Mouse (Mus musculus): ENCODE measurements around the gene Tsga13. TPM values are rescaled to one million over a fixed set of nuclear protein-coding genes. Genes with fewer than 3 reads are reported as not detected.

Gene Tsga13
- 0.22 and 0.23 TPM in 2 replicates for polyA plus RNA-seq (2015; fragmentation: Nextera tagmentation; extraction: Ambion mirVana)

DNA sequence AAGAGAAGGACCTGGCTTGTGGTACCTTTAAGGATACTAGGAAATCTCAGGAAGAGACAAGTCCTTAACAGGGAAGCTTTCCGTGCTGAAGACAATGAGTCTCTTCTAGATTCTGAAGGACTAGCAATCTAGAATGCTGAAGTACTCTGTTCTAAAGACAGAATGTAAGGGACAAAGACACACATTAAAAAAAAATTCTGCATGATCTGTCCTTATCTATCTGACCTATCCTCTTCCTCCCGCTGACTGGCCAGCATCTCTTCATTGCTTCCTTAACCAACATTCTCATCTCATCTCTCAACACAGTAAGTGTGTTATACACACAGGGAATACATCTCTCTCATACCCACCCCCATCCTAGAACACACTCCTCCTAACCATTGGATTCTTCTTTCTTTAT lies at the start of gene Tsga13:
Gene Tsga13, minus strand, starts transcription at position 101 of the 400 bp plus-strand sequence.
- Histone ChIP-seq H3K36me3 (ENCODE audit: control insufficient read depth, insufficient read depth, low read length) (no peaks in the 10 kb centered on the region), H3K9me3 (ENCODE audit: control insufficient read depth, low read length) (no peaks in the 10 kb centered on the region), H3K27me3 (ENCODE audit: control insufficient read depth, insufficient read depth, low read length) (no peaks in the 10 kb centered on the region), H3K4me1 (replicated peaks; ENCODE audit: control insufficient read depth, insufficient read depth) (no peaks in the 10 kb centered on the region), H3K4me2 (replicated peaks; ENCODE audit: low read depth) (no peak within 1 kb of the TSS), H3K4me3 (ENCODE audit: low read depth, low read length) (no peak within 1 kb of the TSS), H3K9ac (ENCODE audit: low read length) (no peak within 1 kb of the TSS), H3K27ac (replicated peaks) (no peak within 1 kb of the TSS)
- no peak for ATAC-seq (ENCODE audit: low FRiP score, low TSS enrichment)
- no peak for DNase-seq (ENCODE audit: low spot score)
- TF ChIP-seq CTCF (IDR thresholded peaks at IDR 0.05; ENCODE audit: low read depth): no peak
- no peak for TF ChIP-seq EP300 (optimal IDR thresholded peaks at IDR 0.05)
- WGBS: 87% methylated on average over 2 of the region's 2 CpGs

GRCm38 (mm10) chr6:30958736-30959540 lies 43.6 kb upstream of the Tsga13 start, which contains the start of gene Klf14:
Klf14 (minus strand) TSS chr6:30959078.
- ATAC-seq (ENCODE audit: low FRiP score, low TSS enrichment) (peak; percentile 38; the same call in 1 of the 2 replicates), DNase-seq (ENCODE audit: low spot score) (peak; percentile 52)
- Histone ChIP-seq H3K4me1 (replicated peaks; ENCODE audit: control insufficient read depth, insufficient read depth) (no peaks in the 10 kb centered on the region), H3K4me2 (replicated peaks; ENCODE audit: low read depth) (peak within 1 kb of the TSS; percentile 79), H3K9ac (ENCODE audit: low read length) (peak within 1 kb of the TSS; percentile 31; the same call in 1 of the 2 replicates), H3K9me3 (ENCODE audit: control insufficient read depth, low read length) (peaks cover 18% of the 10 kb centered on the region), H3K36me3 (ENCODE audit: control insufficient read depth, insufficient read depth, low read length) (no peaks in the 10 kb centered on the region), H3K27me3 (ENCODE audit: control insufficient read depth, insufficient read depth, low read length) (peaks cover 10% of the 10 kb centered on the region), H3K27ac (replicated peaks) (no peak within 1 kb of the TSS), H3K4me3 (ENCODE audit: low read depth, low read length) (peak within 1 kb of the TSS; percentile 60)
- 2% methylated on average over 75 of the region's 75 CpGs for WGBS
- TF ChIP-seq EP300 (optimal IDR thresholded peaks at IDR 0.05) (no peak), CTCF (IDR thresholded peaks at IDR 0.05; ENCODE audit: low read depth) (no peak)

DNA sequence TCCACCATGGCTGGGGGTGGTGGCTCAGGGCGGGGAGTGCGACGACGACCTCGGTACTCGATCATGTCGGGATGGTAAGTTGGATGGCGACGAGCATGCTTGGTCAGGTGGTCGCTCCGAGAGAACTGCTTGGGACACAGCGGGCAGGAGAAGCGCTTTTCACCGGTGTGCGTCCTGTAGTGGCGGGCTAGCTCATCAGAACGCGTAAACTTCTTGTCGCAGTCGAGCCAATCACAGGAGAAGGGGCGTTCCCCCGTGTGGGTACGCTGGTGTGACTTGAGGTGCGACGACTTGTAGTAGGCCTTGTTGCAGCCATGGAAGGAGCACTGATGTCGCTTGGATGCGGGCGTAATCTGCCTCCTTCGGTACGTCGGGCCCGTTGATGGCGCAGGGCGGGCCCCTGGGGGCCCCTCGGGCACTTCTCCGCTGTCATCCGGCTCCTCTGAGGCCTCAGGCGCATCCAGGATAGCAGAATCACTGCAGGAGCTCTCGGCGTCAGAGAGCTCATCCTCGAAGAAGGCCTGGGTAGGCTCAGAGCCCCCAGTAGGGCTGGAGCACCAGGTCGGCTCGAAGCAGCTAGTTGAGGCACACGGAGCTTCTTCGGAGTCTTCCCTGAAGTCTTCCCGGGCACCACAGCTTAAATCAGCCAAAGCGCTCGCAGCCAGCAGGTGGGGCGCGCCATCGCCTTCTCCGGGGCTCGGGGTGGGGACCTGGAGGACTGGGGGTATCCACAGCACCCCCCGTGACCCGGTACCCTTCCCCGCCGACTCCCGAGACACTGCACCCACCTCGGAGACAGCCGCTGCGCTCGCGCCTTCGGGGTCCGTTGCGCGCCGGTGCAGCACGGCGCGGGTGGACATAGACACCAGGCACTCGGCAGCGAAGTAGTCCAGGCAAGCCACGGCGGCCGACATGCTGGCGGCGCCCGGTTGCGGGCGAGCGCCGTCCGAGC lies 42.7 kb upstream of the Tsga13 start:
- ATAC-seq (ENCODE audit: low FRiP score, low TSS enrichment): no peak
- H3K4me2 ChIP-seq (replicated peaks; ENCODE audit: low read depth): peak overlapping the region; percentile 79
- no peaks in the 10 kb centered on the region for H3K4me1 ChIP-seq (replicated peaks; ENCODE audit: control insufficient read depth, insufficient read depth)
- 0 out of 2 replicates have a peak overlapping the region, but pooled peaks have one; percentile 31 for H3K9ac ChIP-seq (ENCODE audit: low read length)
- H3K36me3 ChIP-seq (ENCODE audit: control insufficient read depth, insufficient read depth, low read length): no peaks in the 10 kb centered on the region
- H3K27ac ChIP-seq (replicated peaks): no peak overlapping the region
- peak overlapping the region; percentile 60 for H3K4me3 ChIP-seq (ENCODE audit: low read depth, low read length)
- DNase-seq (ENCODE audit: low spot score): peak; percentile 22
- peaks cover 18% of the 10 kb centered on the region for H3K9me3 ChIP-seq (ENCODE audit: control insufficient read depth, low read length)
- peaks cover 10% of the 10 kb centered on the region for H3K27me3 ChIP-seq (ENCODE audit: control insufficient read depth, insufficient read depth, low read length)
- no peak for TF ChIP-seq EP300 (optimal IDR thresholded peaks at IDR 0.05)
- no peak for TF ChIP-seq CTCF (IDR thresholded peaks at IDR 0.05; ENCODE audit: low read depth)
- 7% methylated on average over 69 of the region's 84 CpGs for WGBS

DNA sequence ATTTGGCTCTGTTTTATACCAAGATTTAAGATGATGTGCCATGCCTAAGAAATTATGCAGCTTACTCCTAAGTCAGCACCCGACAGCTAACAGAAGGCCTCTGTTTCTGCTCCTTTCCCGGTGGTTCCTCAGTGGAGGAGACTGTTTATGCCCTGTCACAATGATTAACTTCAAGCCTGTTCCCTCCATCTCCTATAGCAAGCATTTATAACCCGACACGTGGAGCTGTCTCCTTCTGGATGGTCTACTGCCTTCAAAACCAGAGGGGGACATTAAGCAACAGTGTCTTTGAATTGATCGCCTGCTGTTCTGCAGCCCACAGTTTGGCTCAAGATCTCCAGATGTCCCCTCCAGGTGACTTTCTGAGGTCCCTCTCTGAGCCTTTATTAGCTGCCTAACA lies 23.9 kb upstream of the Tsga13 start:
- ATAC-seq (ENCODE audit: low FRiP score, low TSS enrichment) (no peak), DNase-seq (ENCODE audit: low spot score) (no peak)
- Histone ChIP-seq H3K27me3 (ENCODE audit: control insufficient read depth, insufficient read depth, low read length) (no peaks in the 10 kb centered on the region), H3K36me3 (ENCODE audit: control insufficient read depth, insufficient read depth, low read length) (no peaks in the 10 kb centered on the region), H3K9me3 (ENCODE audit: control insufficient read depth, low read length) (no peaks in the 10 kb centered on the region), H3K27ac (replicated peaks) (no peak overlapping the region), H3K4me1 (replicated peaks; ENCODE audit: control insufficient read depth, insufficient read depth) (no peaks in the 10 kb centered on the region), H3K9ac (ENCODE audit: low read length) (no peak overlapping the region), H3K4me2 (replicated peaks; ENCODE audit: low read depth) (no peak overlapping the region), H3K4me3 (ENCODE audit: low read depth, low read length) (no peak overlapping the region)
- TF ChIP-seq EP300 (optimal IDR thresholded peaks at IDR 0.05) (no peak), CTCF (IDR thresholded peaks at IDR 0.05; ENCODE audit: low read depth) (no peak)
- 48% methylated on average over 5 of the region's 5 CpGs for WGBS

GRCm38 (mm10) chr6:30922821-30923220 lies 7.4 kb upstream of the Tsga13 start:
- DNase-seq (ENCODE audit: low spot score) (no peak), ATAC-seq (ENCODE audit: low FRiP score, low TSS enrichment) (no peak)
- Histone ChIP-seq H3K4me2 (replicated peaks; ENCODE audit: low read depth) (no peak overlapping the region), H3K4me3 (ENCODE audit: low read depth, low read length) (no peak overlapping the region), H3K4me1 (replicated peaks; ENCODE audit: control insufficient read depth, insufficient read depth) (no peaks in the 10 kb centered on the region), H3K9me3 (ENCODE audit: control insufficient read depth, low read length) (no peaks in the 10 kb centered on the region), H3K27me3 (ENCODE audit: control insufficient read depth, insufficient read depth, low read length) (no peaks in the 10 kb centered on the region), H3K27ac (replicated peaks) (no peak overlapping the region), H3K9ac (ENCODE audit: low read length) (no peak overlapping the region), H3K36me3 (ENCODE audit: control insufficient read depth, insufficient read depth, low read length) (no peaks in the 10 kb centered on the region)
- peak; percentile 67 for TF ChIP-seq CTCF (IDR thresholded peaks at IDR 0.05; ENCODE audit: low read depth)
- TF ChIP-seq EP300 (optimal IDR thresholded peaks at IDR 0.05): no peak
- 49% methylated on average over 2 of the region's 2 CpGs for WGBS
